Mouse (Mus musculus) neural tube, embryonic 15.5 days (tissue): ENCODE measurements around the gene Astn1. TPM values are rescaled to one million over a fixed set of nuclear protein-coding genes. Genes with fewer than 3 reads are reported as not detected.

Experiments
- ATAC-seq: fragments of 200-750 bp; cut with Nextera tagmentation; 2 replicates; pipeline ENCODE4 v1.8.0; 2017; ENCODE audit warnings: mild to moderate bottlenecking, moderate TSS enrichment, moderate library complexity; ENCODE audit not compliant: low FRiP score
- H3K27ac ChIP-seq: fragments of 300-500 bp; sonication (generic); replicated peaks from 2 replicates; pipeline ENCODE4 v1.5.1; 2015; ENCODE audit warnings: mild to moderate bottlenecking, inconsistent platforms
- H3K27me3 ChIP-seq: fragments of 300-500 bp; sonication (generic); replicated peaks from 2 replicates; pipeline ENCODE4 v1.6.1; 2015; ENCODE audit warnings: inconsistent platforms
- H3K36me3 ChIP-seq: fragments of 300-500 bp; sonication (generic); 2 replicates; pipeline ENCODE4 v1.6.1; 2015; ENCODE audit warnings: inconsistent platforms
- H3K4me1 ChIP-seq: fragments of 300-500 bp; sonication (generic); 2 replicates; pipeline ENCODE4 v1.6.1; 2015; ENCODE audit warnings: inconsistent platforms
- H3K4me2 ChIP-seq: fragments of 300-500 bp; sonication (generic); 2 replicates; pipeline ENCODE4 v1.6.1; 2015; ENCODE audit warnings: inconsistent platforms, mild to moderate bottlenecking, moderate library complexity
- H3K4me3 ChIP-seq: fragments of 300-500 bp; sonication (generic); replicated peaks from 2 replicates; pipeline ENCODE4 v1.5.1; 2015; ENCODE audit warnings: mild to moderate bottlenecking, inconsistent platforms
- H3K9ac ChIP-seq: fragments of 300-500 bp; sonication (generic); replicated peaks from 2 replicates; pipeline ENCODE4 v1.6.1; 2015; ENCODE audit warnings: mild to moderate bottlenecking, inconsistent platforms
- H3K9me3 ChIP-seq: fragments of 300-500 bp; sonication (generic); replicated peaks from 2 replicates; pipeline ENCODE4 v1.6.1; 2016; ENCODE audit warnings: inconsistent platforms
- WGBS: fragments of 180-500 bp; shearing (Covaris S2); methylation state at CpG from one replicate; pipeline ENCODE4 v1.1.7; 2015; ENCODE audit warnings: mixed read lengths; 5-methylcytosine and 5-hydroxymethylcytosine counted together
- polyA plus RNA-seq: library from polyadenylated mRNA; unstranded; fragments of >200 nt; fragmentation: Nextera tagmentation; extraction: Ambion mirVana; gene quantifications from 2 replicates; pipeline ENCODE4 v1.2.1, GENCODE M21; 2015

Astn1 gene
- polyA plus RNA-seq, 1 experiment from 2014 or later = 39.5 TPM

- Histone ChIP-seq H3K27ac (no peak overlapping the region), H3K9me3 (no peaks in the 10 kb centered on the region), H3K27me3 (no peaks in the 10 kb centered on the region), H3K4me3 (no peak overlapping the region), H3K4me1 (no peaks in the 10 kb centered on the region), H3K9ac (no peak overlapping the region), H3K4me2 (no peak overlapping the region), H3K36me3 (no peaks in the 10 kb centered on the region)
- no peak for ATAC-seq
- WGBS = 78% methylated on average over 1 of the region's 1 CpGs
These were observed 60.7 kb downstream of the Astn1 start for GRCm38 (mm10) chr1:158422739-158423138.

- H3K4me1 ChIP-seq = peaks cover 12% of the 10 kb centered on the region; the same call in 1 of the 2 replicates
- no peaks in the 10 kb centered on the region for H3K36me3 ChIP-seq
- ATAC-seq = no peak
- H3K9me3 ChIP-seq = no peaks in the 10 kb centered on the region
- H3K4me2 ChIP-seq = no peak overlapping the region
- no peak overlapping the region for H3K27ac ChIP-seq
- 76% methylated on average over 1 of the region's 1 CpGs for WGBS
- H3K4me3 ChIP-seq = no peak overlapping the region
- H3K9ac ChIP-seq = no peak overlapping the region
- H3K27me3 ChIP-seq = no peaks in the 10 kb centered on the region
These were observed 84.0 kb downstream of the Astn1 start for GRCm38 (mm10) chr1:158446071-158446470.

DNA sequence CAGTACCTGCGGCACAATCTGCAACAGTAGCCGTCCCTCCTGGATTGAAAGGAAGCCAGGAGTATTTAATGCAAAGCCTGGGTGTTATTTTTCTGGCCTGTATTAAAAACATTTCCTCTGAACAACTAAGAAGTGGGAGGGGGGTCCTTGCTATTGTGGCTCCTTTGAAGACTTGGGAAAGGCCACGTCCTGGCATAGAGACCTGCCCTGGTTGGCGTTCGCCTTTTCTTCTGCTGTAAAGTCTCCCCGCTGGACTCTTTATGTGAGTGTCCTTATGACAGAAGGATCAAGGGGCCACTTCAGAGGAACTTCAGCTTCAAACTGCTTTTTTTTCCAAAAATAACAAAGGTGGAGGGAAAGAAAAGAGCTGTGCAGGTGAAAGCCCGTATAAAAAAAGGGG is 85.9 kb downstream of the Astn1 start:
- WGBS = 72% methylated on average over 7 of the region's 7 CpGs

GRCm38 (mm10) chr1:158452675-158453074 is 90.6 kb downstream of the Astn1 start:
- no peak overlapping the region for H3K27ac ChIP-seq
- H3K4me3 ChIP-seq = no peak overlapping the region
- no peak for ATAC-seq
- H3K27me3 ChIP-seq = no peaks in the 10 kb centered on the region
- H3K36me3 ChIP-seq = no peaks in the 10 kb centered on the region
- no peak overlapping the region for H3K4me2 ChIP-seq
- no peak overlapping the region for H3K9ac ChIP-seq
- peaks cover 11% of the 10 kb centered on the region; the same call in 1 of the 2 replicates for H3K4me1 ChIP-seq
- H3K9me3 ChIP-seq = no peaks in the 10 kb centered on the region

More for the DNA sequence above, 85.9 kb downstream of the Astn1 start:
- Histone ChIP-seq H3K27ac (no peak overlapping the region), H3K36me3 (no peaks in the 10 kb centered on the region), H3K4me2 (no peak overlapping the region), H3K9ac (no peak overlapping the region), H3K4me3 (no peak overlapping the region), H3K27me3 (no peaks in the 10 kb centered on the region), H3K4me1 (peaks cover 12% of the 10 kb centered on the region; the same call in 1 of the 2 replicates), H3K9me3 (no peaks in the 10 kb centered on the region)
- no peak for ATAC-seq

DNA sequence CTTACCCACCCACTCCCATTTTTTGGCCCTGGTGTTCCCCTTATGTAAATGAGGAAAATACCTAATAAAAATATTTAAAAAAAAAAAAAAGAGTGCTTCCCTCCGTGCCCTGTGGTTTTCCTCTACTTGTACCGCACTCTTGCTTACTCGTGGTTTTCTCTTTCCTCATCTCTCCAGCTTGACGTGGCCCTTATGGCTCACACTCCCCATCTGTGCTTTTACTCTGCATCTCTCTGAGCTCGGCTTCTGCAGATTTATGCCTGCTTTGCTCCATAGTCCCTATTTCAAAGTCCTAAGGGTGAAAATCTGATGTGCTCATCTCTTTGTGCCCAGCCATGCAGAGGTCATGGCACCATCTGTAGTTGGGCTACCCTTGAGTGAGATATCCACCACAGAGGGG is 91.5 kb downstream of the Astn1 start:
- no peak overlapping the region for H3K4me3 ChIP-seq
- ATAC-seq = no peak
- no peaks in the 10 kb centered on the region for H3K36me3 ChIP-seq
- H3K9ac ChIP-seq = no peak overlapping the region
- WGBS = 76% methylated on average over 5 of the region's 5 CpGs
- H3K4me2 ChIP-seq = no peak overlapping the region
- 0 out of 2 replicates have a peak, but pooled peaks cover 4% of the 10 kb centered on the region for H3K4me1 ChIP-seq
- H3K27me3 ChIP-seq = no peaks in the 10 kb centered on the region
- H3K27ac ChIP-seq = no peak overlapping the region
- H3K9me3 ChIP-seq = no peaks in the 10 kb centered on the region

GRCm38 (mm10) chr1:158463975-158464374 is 101.9 kb downstream of the Astn1 start:
- WGBS = 69% methylated on average over 6 of the region's 6 CpGs
- H3K27me3 ChIP-seq = no peaks in the 10 kb centered on the region
- no peaks in the 10 kb centered on the region for H3K9me3 ChIP-seq
- H3K9ac ChIP-seq = no peak overlapping the region
- H3K27ac ChIP-seq = no peak overlapping the region
- no peak for ATAC-seq
- no peaks in the 10 kb centered on the region for H3K36me3 ChIP-seq
- H3K4me3 ChIP-seq = no peak overlapping the region
- no peak overlapping the region for H3K4me2 ChIP-seq
- H3K4me1 ChIP-seq = no peaks in the 10 kb centered on the region

- Histone ChIP-seq H3K36me3 (no peaks in the 10 kb centered on the region), H3K4me3 (no peak overlapping the region), H3K9me3 (no peaks in the 10 kb centered on the region), H3K4me2 (no peak overlapping the region), H3K4me1 (no peaks in the 10 kb centered on the region), H3K27me3 (no peaks in the 10 kb centered on the region), H3K27ac (no peak overlapping the region), H3K9ac (no peak overlapping the region)
- WGBS = 66% methylated on average over 6 of the region's 6 CpGs
- ATAC-seq = no peak
These were observed 103.2 kb downstream of the Astn1 start for GRCm38 (mm10) chr1:158465286-158465685.

GRCm38 (mm10) chr1:158477841-158478240 is 115.8 kb downstream of the Astn1 start:
- H3K27ac ChIP-seq = no peak overlapping the region
- WGBS = 84% methylated on average over 1 of the region's 1 CpGs
- ATAC-seq = no peak
- H3K4me1 ChIP-seq = no peaks in the 10 kb centered on the region
- no peak overlapping the region for H3K4me3 ChIP-seq
- H3K36me3 ChIP-seq = peaks cover 5% of the 10 kb centered on the region; the same call in 1 of the 2 replicates
- no peaks in the 10 kb centered on the region for H3K9me3 ChIP-seq
- H3K9ac ChIP-seq = no peak overlapping the region
- H3K4me2 ChIP-seq = no peak overlapping the region
- no peaks in the 10 kb centered on the region for H3K27me3 ChIP-seq

- Histone ChIP-seq H3K27ac (no peak overlapping the region), H3K4me2 (no peak overlapping the region), H3K27me3 (no peaks in the 10 kb centered on the region), H3K4me3 (no peak overlapping the region), H3K4me1 (no peaks in the 10 kb centered on the region), H3K36me3 (no peaks in the 10 kb centered on the region), H3K9ac (no peak overlapping the region), H3K9me3 (no peaks in the 10 kb centered on the region)
- ATAC-seq = no peak
- WGBS = 79% methylated on average over 6 of the region's 6 CpGs
These were observed 118.2 kb downstream of the Astn1 start for GRCm38 (mm10) chr1:158480285-158480684.

- Histone ChIP-seq H3K4me3 (no peak overlapping the region), H3K36me3 (no peaks in the 10 kb centered on the region), H3K27me3 (no peaks in the 10 kb centered on the region), H3K9ac (no peak overlapping the region), H3K4me2 (no peak overlapping the region), H3K9me3 (no peaks in the 10 kb centered on the region), H3K4me1 (no peaks in the 10 kb centered on the region), H3K27ac (no peak overlapping the region)
- WGBS = 87% methylated on average over 2 of the region's 2 CpGs
- no peak for ATAC-seq
These were observed 121.7 kb downstream of the Astn1 start for GRCm38 (mm10) chr1:158483733-158484132.

DNA sequence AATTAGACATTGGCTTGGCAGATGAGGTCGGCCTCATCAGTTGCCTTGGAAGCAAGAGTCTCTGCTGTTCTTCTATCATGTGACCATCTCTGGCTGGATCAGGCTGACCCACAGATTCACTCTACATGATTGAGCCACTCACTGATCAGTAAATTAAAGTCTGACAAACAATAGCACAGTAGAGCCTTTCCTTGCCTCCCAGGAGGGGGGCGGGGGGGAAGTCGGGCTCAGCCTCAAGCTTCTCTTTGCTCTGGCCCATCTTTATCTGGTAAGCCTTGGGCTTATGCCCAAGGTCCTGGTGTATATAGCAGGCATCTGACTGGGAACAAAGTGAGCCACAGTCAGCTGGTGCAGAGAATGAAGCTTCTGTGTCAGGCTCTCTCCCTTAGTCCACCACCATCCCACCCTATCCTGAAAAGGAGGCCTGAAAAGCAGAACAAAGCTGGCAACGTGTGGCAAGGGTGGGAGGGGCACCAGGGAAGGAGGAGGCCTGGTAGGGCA is 127.5 kb downstream of the Astn1 start:
- H3K27ac ChIP-seq = peak overlapping the region; percentile 46
- peak; percentile 85 for ATAC-seq
- H3K9ac ChIP-seq = no peak overlapping the region
- H3K9me3 ChIP-seq = no peaks in the 10 kb centered on the region
- H3K4me1 ChIP-seq = peaks cover 20% of the 10 kb centered on the region
- no peak overlapping the region for H3K4me3 ChIP-seq
- no peaks in the 10 kb centered on the region for H3K36me3 ChIP-seq
- WGBS = 29% methylated on average over 4 of the region's 4 CpGs
- H3K4me2 ChIP-seq = no peak overlapping the region
- no peaks in the 10 kb centered on the region for H3K27me3 ChIP-seq

DNA sequence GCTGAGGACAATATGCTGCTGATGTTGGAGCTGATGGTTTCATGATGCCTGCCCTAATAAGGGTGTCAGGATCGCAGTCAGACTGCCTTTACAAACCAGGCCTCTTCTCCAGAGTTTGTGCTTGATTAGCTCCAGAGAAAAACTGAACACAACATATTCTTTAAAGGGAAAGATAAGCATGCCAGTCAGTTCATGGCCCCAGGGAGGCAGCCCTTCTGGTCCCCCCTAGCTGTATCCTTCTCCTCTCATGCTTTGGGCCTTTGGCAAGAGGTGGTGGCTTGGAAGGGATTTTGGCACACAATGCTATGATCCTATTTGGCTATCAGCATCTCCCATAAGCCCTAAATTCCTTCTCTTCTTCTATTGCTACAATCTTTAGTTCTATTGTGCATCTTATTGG is 128.1 kb downstream of the Astn1 start:
- H3K4me1 ChIP-seq = peaks cover 20% of the 10 kb centered on the region
- H3K9me3 ChIP-seq = no peaks in the 10 kb centered on the region
- H3K36me3 ChIP-seq = no peaks in the 10 kb centered on the region
- H3K27me3 ChIP-seq = no peaks in the 10 kb centered on the region
- no peak overlapping the region for H3K9ac ChIP-seq
- WGBS = 22% methylated on average over 1 of the region's 1 CpGs
- H3K4me3 ChIP-seq = no peak overlapping the region
- no peak overlapping the region for H3K4me2 ChIP-seq
- no peak for ATAC-seq
- H3K27ac ChIP-seq = peak overlapping the region; percentile 62

DNA sequence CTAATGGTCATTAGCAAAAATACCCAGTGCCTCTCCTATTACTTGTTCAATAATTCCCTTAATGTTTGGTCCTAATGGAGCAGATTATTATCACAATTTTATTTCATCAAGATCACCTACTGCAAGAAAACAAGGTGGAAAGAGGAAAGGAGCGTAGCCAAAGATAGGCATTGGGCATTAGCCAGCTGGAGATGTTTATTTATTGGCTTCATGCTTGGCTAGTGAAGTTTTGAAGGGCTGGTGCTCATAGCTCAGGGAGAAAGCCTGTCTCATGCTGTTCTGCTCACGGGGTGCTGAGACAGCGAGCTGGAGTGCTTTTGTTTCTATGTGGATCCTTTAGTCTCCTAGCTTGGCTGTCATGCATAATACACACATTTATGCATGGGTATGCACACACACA is 131.2 kb downstream of the Astn1 start:
- Histone ChIP-seq H3K4me3 (no peak overlapping the region), H3K27me3 (no peaks in the 10 kb centered on the region), H3K9ac (no peak overlapping the region), H3K4me1 (peaks cover 20% of the 10 kb centered on the region), H3K9me3 (no peaks in the 10 kb centered on the region), H3K27ac (no peak overlapping the region), H3K36me3 (no peaks in the 10 kb centered on the region), H3K4me2 (no peak overlapping the region)
- ATAC-seq = no peak
- 54% methylated on average over 3 of the region's 3 CpGs for WGBS
